Mouse (Mus musculus): Measurements from ENCODE around the gene Rab4b. TPM values are rescaled to one million over a fixed set of nuclear protein-coding genes. Genes with fewer than 3 reads are reported as not detected.
A peak's percentile ranks its signal among the peaks of the same experiment; 100 is the strongest.

The Rab4b gene
- polyA plus RNA-seq, 1 experiment: 77.3 TPM

- Histone ChIP-seq H3K27me3 (ENCODE audit: control insufficient read depth, insufficient read depth, low read length) (no peaks in the 10 kb centered on the region), H3K36me3 (ENCODE audit: control insufficient read depth, insufficient read depth, low read length) (no peaks in the 10 kb centered on the region), H3K27ac (ENCODE audit: insufficient read depth, low read depth, low read length) (no peak overlapping the region), H3K4me3 (ENCODE audit: low read depth, low read length) (no peak overlapping the region), H3K4me1 (ENCODE audit: control insufficient read depth, insufficient read depth, insufficient read length, low read length) (peaks cover 4% of the 10 kb centered on the region)
- TF ChIP-seq CTCF (IDR thresholded peaks at IDR 0.05; ENCODE audit: extremely low read depth, insufficient read length, insufficient replicate concordance, low read depth, low read length) (no peak), POLR2A (IDR thresholded peaks at IDR 0.05; ENCODE audit: low read depth, low read length) (no peak)
- 43% methylated on average over 4 of the region's 4 CpGs for WGBS
Measured at GRCm38 (mm10) chr7:27133757-27134156, 44.9 kb downstream of the Rab4b start.

- no peaks in the 10 kb centered on the region for H3K36me3 ChIP-seq (ENCODE audit: control insufficient read depth, insufficient read depth, low read length)
- no peak for TF ChIP-seq POLR2A (IDR thresholded peaks at IDR 0.05; ENCODE audit: low read depth, low read length)
- no peak for TF ChIP-seq CTCF (IDR thresholded peaks at IDR 0.05; ENCODE audit: extremely low read depth, insufficient read length, insufficient replicate concordance, low read depth, low read length)
- H3K27me3 ChIP-seq (ENCODE audit: control insufficient read depth, insufficient read depth, low read length): no peaks in the 10 kb centered on the region
- no peak overlapping the region for H3K4me3 ChIP-seq (ENCODE audit: low read depth, low read length)
- H3K4me1 ChIP-seq (ENCODE audit: control insufficient read depth, insufficient read depth, insufficient read length, low read length): peaks cover 4% of the 10 kb centered on the region
- WGBS: 19% methylated on average over 12 of the region's 12 CpGs
- H3K27ac ChIP-seq (ENCODE audit: insufficient read depth, low read depth, low read length): no peak overlapping the region
Measured at GRCm38 (mm10) chr7:27133156-27133555, 45.5 kb downstream of the Rab4b start.

GRCm38 (mm10) chr7:27132588-27132987, 46.1 kb downstream of the Rab4b start:
- Histone ChIP-seq H3K36me3 (ENCODE audit: control insufficient read depth, insufficient read depth, low read length) (no peaks in the 10 kb centered on the region), H3K27me3 (ENCODE audit: control insufficient read depth, insufficient read depth, low read length) (no peaks in the 10 kb centered on the region), H3K4me3 (ENCODE audit: low read depth, low read length) (no peak overlapping the region), H3K27ac (ENCODE audit: insufficient read depth, low read depth, low read length) (no peak overlapping the region), H3K4me1 (ENCODE audit: control insufficient read depth, insufficient read depth, insufficient read length, low read length) (peaks cover 4% of the 10 kb centered on the region)
- WGBS: 8% methylated on average over 10 of the region's 10 CpGs
- TF ChIP-seq POLR2A (IDR thresholded peaks at IDR 0.05; ENCODE audit: low read depth, low read length): no peak
- TF ChIP-seq CTCF (IDR thresholded peaks at IDR 0.05; ENCODE audit: extremely low read depth, insufficient read length, insufficient replicate concordance, low read depth, low read length): peak; percentile 61; the same call in 1 of the 2 replicates

- Histone ChIP-seq H3K4me1 (ENCODE audit: control insufficient read depth, insufficient read depth, insufficient read length, low read length) (peaks cover 4% of the 10 kb centered on the region), H3K4me3 (ENCODE audit: low read depth, low read length) (no peak overlapping the region), H3K27ac (ENCODE audit: insufficient read depth, low read depth, low read length) (no peak overlapping the region), H3K36me3 (ENCODE audit: control insufficient read depth, insufficient read depth, low read length) (no peaks in the 10 kb centered on the region), H3K27me3 (ENCODE audit: control insufficient read depth, insufficient read depth, low read length) (no peaks in the 10 kb centered on the region)
- 62% methylated on average over 2 of the region's 2 CpGs for WGBS
- TF ChIP-seq POLR2A (IDR thresholded peaks at IDR 0.05; ENCODE audit: low read depth, low read length) (no peak), CTCF (IDR thresholded peaks at IDR 0.05; ENCODE audit: extremely low read depth, insufficient read length, insufficient replicate concordance, low read depth, low read length) (peak; percentile 22; the same call in 1 of the 2 replicates)
Measured at GRCm38 (mm10) chr7:27131387-27131786, 47.3 kb downstream of the Rab4b start.

GRCm38 (mm10) chr7:27130521-27131370, 48.0 kb downstream of the Rab4b start:
- Histone ChIP-seq H3K36me3 (ENCODE audit: control insufficient read depth, insufficient read depth, low read length) (no peaks in the 10 kb centered on the region), H3K27ac (ENCODE audit: insufficient read depth, low read depth, low read length) (no peak overlapping the region), H3K4me3 (ENCODE audit: low read depth, low read length) (no peak overlapping the region), H3K27me3 (ENCODE audit: control insufficient read depth, insufficient read depth, low read length) (no peaks in the 10 kb centered on the region), H3K4me1 (ENCODE audit: control insufficient read depth, insufficient read depth, insufficient read length, low read length) (peaks cover 4% of the 10 kb centered on the region)
- 85% methylated on average over 22 of the region's 22 CpGs for WGBS
- no peak for TF ChIP-seq POLR2A (IDR thresholded peaks at IDR 0.05; ENCODE audit: low read depth, low read length)
- TF ChIP-seq CTCF (IDR thresholded peaks at IDR 0.05; ENCODE audit: extremely low read depth, insufficient read length, insufficient replicate concordance, low read depth, low read length): no peak

GRCm38 (mm10) chr7:27129811-27130210, 48.9 kb downstream of the Rab4b start:
- Histone ChIP-seq H3K36me3 (ENCODE audit: control insufficient read depth, insufficient read depth, low read length) (no peaks in the 10 kb centered on the region), H3K4me1 (ENCODE audit: control insufficient read depth, insufficient read depth, insufficient read length, low read length) (peaks cover 4% of the 10 kb centered on the region), H3K27me3 (ENCODE audit: control insufficient read depth, insufficient read depth, low read length) (no peaks in the 10 kb centered on the region), H3K4me3 (ENCODE audit: low read depth, low read length) (no peak overlapping the region), H3K27ac (ENCODE audit: insufficient read depth, low read depth, low read length) (no peak overlapping the region)
- 76% methylated on average over 12 of the region's 12 CpGs for WGBS
- TF ChIP-seq CTCF (IDR thresholded peaks at IDR 0.05; ENCODE audit: extremely low read depth, insufficient read length, insufficient replicate concordance, low read depth, low read length): no peak
- TF ChIP-seq POLR2A (IDR thresholded peaks at IDR 0.05; ENCODE audit: low read depth, low read length): no peak

GRCm38 (mm10) chr7:27128946-27129345, 49.8 kb downstream of the Rab4b start:
- Histone ChIP-seq H3K27ac (ENCODE audit: insufficient read depth, low read depth, low read length) (no peak overlapping the region), H3K36me3 (ENCODE audit: control insufficient read depth, insufficient read depth, low read length) (no peaks in the 10 kb centered on the region), H3K4me1 (ENCODE audit: control insufficient read depth, insufficient read depth, insufficient read length, low read length) (peaks cover 4% of the 10 kb centered on the region), H3K4me3 (ENCODE audit: low read depth, low read length) (no peak overlapping the region), H3K27me3 (ENCODE audit: control insufficient read depth, insufficient read depth, low read length) (no peaks in the 10 kb centered on the region)
- WGBS: 66% methylated on average over 13 of the region's 13 CpGs
- TF ChIP-seq CTCF (IDR thresholded peaks at IDR 0.05; ENCODE audit: extremely low read depth, insufficient read length, insufficient replicate concordance, low read depth, low read length): no peak
- no peak for TF ChIP-seq POLR2A (IDR thresholded peaks at IDR 0.05; ENCODE audit: low read depth, low read length)
